Mouse (Mus musculus): Measurements from ENCODE around the gene Syde1. TPM values are rescaled to one million over a fixed set of nuclear protein-coding genes. Genes with fewer than 3 reads are reported as not detected.
"Not testable (repeated sequence)": the region's sequence is repeated elsewhere in the genome, so short reads cannot be mapped to it uniquely, and the experiment has no call there.

Syde1 gene
- 14.0 and 15.7 TPM in 2 replicates for polyA plus RNA-seq (2015; fragmentation: Nextera tagmentation; extraction: Ambion mirVana)

GRCm38 (mm10) chr10:78591406-78592328 lies at the start of gene Syde1:
TSS of gene Syde1 (minus strand) at chr10:78591964.
- 4% methylated on average over 50 of the region's 54 CpGs for WGBS
- H3K4me1 ChIP-seq (ENCODE audit: control insufficient read depth, insufficient read depth, low read length): peaks cover 8% of the 10 kb centered on the region
- peak within 1 kb of the TSS; percentile 57 for H3K4me2 ChIP-seq (ENCODE audit: low read depth, low read length)
- no peaks in the 10 kb centered on the region; the same call in 1 of the 2 replicates for H3K27me3 ChIP-seq (ENCODE audit: control insufficient read depth, insufficient read depth, low read length)
- peak; percentile 76 for ATAC-seq (ENCODE audit: insufficient read depth, low FRiP score)
- no peaks in the 10 kb centered on the region for H3K9me3 ChIP-seq (replicated peaks; ENCODE audit: control insufficient read depth, low read length)
- H3K9ac ChIP-seq (ENCODE audit: low read length): peak within 1 kb of the TSS; percentile 88
- peak within 1 kb of the TSS; percentile 87 for H3K27ac ChIP-seq (ENCODE audit: low read length)
- peak within 1 kb of the TSS; percentile 73 for H3K4me3 ChIP-seq (replicated peaks; ENCODE audit: low read length)
- H3K36me3 ChIP-seq (ENCODE audit: control insufficient read depth, insufficient read depth, low read length): peaks cover 13% of the 10 kb centered on the region

DNA sequence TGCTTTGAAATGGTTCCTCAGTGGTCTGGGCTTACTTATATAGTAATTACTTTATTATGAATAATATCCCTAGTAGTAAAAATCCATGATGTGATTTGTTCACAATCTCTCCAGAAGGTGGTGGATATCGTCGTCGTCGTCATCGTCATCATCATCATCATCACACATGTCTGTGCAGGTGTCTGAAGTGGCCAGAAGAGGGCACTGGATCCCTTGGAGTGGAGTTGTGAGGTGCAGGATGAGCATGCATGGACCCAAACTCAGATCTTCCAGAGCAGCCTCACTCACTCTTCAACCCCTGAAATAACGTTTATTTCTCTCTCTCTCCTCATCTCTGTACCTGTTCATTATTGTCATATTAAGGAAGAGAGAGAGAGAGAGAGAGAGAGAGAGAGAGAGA lies 40.5 kb upstream of the Syde1 start:
- H3K27me3 ChIP-seq (ENCODE audit: control insufficient read depth, insufficient read depth, low read length): no peaks in the 10 kb centered on the region
- no peak overlapping the region for H3K4me2 ChIP-seq (ENCODE audit: low read depth, low read length)
- no peaks in the 10 kb centered on the region for H3K9me3 ChIP-seq (replicated peaks; ENCODE audit: control insufficient read depth, low read length)
- H3K36me3 ChIP-seq (ENCODE audit: control insufficient read depth, insufficient read depth, low read length): no peaks in the 10 kb centered on the region
- 7% methylated on average over 6 of the region's 6 CpGs for WGBS
- no peak overlapping the region for H3K27ac ChIP-seq (ENCODE audit: low read length)
- ATAC-seq (ENCODE audit: insufficient read depth, low FRiP score): no peak
- H3K4me1 ChIP-seq (ENCODE audit: control insufficient read depth, insufficient read depth, low read length): no peaks in the 10 kb centered on the region
- no peak overlapping the region for H3K4me3 ChIP-seq (replicated peaks; ENCODE audit: low read length)
- H3K9ac ChIP-seq (ENCODE audit: low read length): no peak overlapping the region

- H3K36me3 ChIP-seq (ENCODE audit: control insufficient read depth, insufficient read depth, low read length): no peaks in the 10 kb centered on the region
- no peak overlapping the region for H3K9ac ChIP-seq (ENCODE audit: low read length)
- no peaks in the 10 kb centered on the region for H3K4me1 ChIP-seq (ENCODE audit: control insufficient read depth, insufficient read depth, low read length)
- WGBS: 72% methylated on average over 4 of the region's 4 CpGs
- H3K9me3 ChIP-seq (replicated peaks; ENCODE audit: control insufficient read depth, low read length): no peaks in the 10 kb centered on the region
- ATAC-seq (ENCODE audit: insufficient read depth, low FRiP score): no peak
- no peaks in the 10 kb centered on the region for H3K27me3 ChIP-seq (ENCODE audit: control insufficient read depth, insufficient read depth, low read length)
- H3K4me2 ChIP-seq (ENCODE audit: low read depth, low read length): no peak overlapping the region
- no peak overlapping the region for H3K27ac ChIP-seq (ENCODE audit: low read length)
- no peak overlapping the region for H3K4me3 ChIP-seq (replicated peaks; ENCODE audit: low read length)
These were observed 38.4 kb upstream of the Syde1 start for GRCm38 (mm10) chr10:78630194-78630593.

DNA sequence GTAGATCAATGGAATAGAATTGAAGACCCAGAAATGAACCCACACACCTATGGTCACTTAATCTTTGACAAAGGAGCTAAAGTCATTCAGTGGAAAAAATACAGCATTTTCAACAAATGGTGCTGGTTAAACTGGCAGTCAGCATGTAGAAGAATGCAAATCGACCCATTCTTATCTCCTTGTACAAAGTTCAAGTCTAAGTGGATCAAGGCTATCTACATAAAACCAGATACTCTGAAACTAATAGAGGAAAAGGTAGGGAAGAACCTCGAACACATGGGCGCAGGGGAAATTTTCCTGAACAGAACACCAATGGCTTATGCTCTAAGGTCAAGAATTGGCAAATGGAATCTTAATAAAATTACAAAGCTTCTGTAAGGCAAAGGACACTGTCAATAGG lies 31.4 kb upstream of the Syde1 start:
- H3K9ac ChIP-seq (ENCODE audit: low read length); H3K4me2 ChIP-seq (ENCODE audit: low read depth, low read length); ATAC-seq (ENCODE audit: insufficient read depth, low FRiP score); H3K9me3 ChIP-seq (replicated peaks; ENCODE audit: control insufficient read depth, low read length); H3K4me1 ChIP-seq (ENCODE audit: control insufficient read depth, insufficient read depth, low read length); H3K36me3 ChIP-seq (ENCODE audit: control insufficient read depth, insufficient read depth, low read length); H3K27me3 ChIP-seq (ENCODE audit: control insufficient read depth, insufficient read depth, low read length); H3K27ac ChIP-seq (ENCODE audit: low read length); H3K4me3 ChIP-seq (replicated peaks; ENCODE audit: low read length): not testable (repeated sequence)
- 75% methylated on average over 3 of the region's 3 CpGs for WGBS

GRCm38 (mm10) chr10:78617974-78618373 lies 26.2 kb upstream of the Syde1 start, which contains the start of gene Olfr1357:
TSS of gene Olfr1357 (minus strand) at chr10:78618074.
- Histone ChIP-seq H3K4me3 (replicated peaks; ENCODE audit: low read length) (no peak within 1 kb of the TSS), H3K27ac (ENCODE audit: low read length) (no peak within 1 kb of the TSS), H3K36me3 (ENCODE audit: control insufficient read depth, insufficient read depth, low read length) (no peaks in the 10 kb centered on the region), H3K9me3 (replicated peaks; ENCODE audit: control insufficient read depth, low read length) (no peaks in the 10 kb centered on the region), H3K4me2 (ENCODE audit: low read depth, low read length) (no peak within 1 kb of the TSS), H3K9ac (ENCODE audit: low read length) (no peak within 1 kb of the TSS), H3K27me3 (ENCODE audit: control insufficient read depth, insufficient read depth, low read length) (no peaks in the 10 kb centered on the region), H3K4me1 (ENCODE audit: control insufficient read depth, insufficient read depth, low read length) (no peaks in the 10 kb centered on the region)
- 85% methylated on average over 1 of the region's 1 CpGs for WGBS
- ATAC-seq (ENCODE audit: insufficient read depth, low FRiP score): no peak

- H3K9me3 ChIP-seq (replicated peaks; ENCODE audit: control insufficient read depth, low read length): no peaks in the 10 kb centered on the region
- 72% methylated on average over 3 of the region's 3 CpGs for WGBS
- ATAC-seq (ENCODE audit: insufficient read depth, low FRiP score): no peak
These were observed 15.8 kb upstream of the Syde1 start for GRCm38 (mm10) chr10:78607602-78608001.

GRCm38 (mm10) chr10:78605080-78605479 lies 13.3 kb upstream of the Syde1 start:
- Histone ChIP-seq H3K9ac (ENCODE audit: low read length) (no peak overlapping the region), H3K4me2 (ENCODE audit: low read depth, low read length) (no peak overlapping the region), H3K27ac (ENCODE audit: low read length) (no peak overlapping the region), H3K27me3 (ENCODE audit: control insufficient read depth, insufficient read depth, low read length) (no peaks in the 10 kb centered on the region), H3K9me3 (replicated peaks; ENCODE audit: control insufficient read depth, low read length) (no peaks in the 10 kb centered on the region), H3K4me1 (ENCODE audit: control insufficient read depth, insufficient read depth, low read length) (no peaks in the 10 kb centered on the region), H3K4me3 (replicated peaks; ENCODE audit: low read length) (no peak overlapping the region), H3K36me3 (ENCODE audit: control insufficient read depth, insufficient read depth, low read length) (no peaks in the 10 kb centered on the region)
- no peak for ATAC-seq (ENCODE audit: insufficient read depth, low FRiP score)
- whole genome bisulfite sequencing: 43% methylated on average over 3 of the region's 3 CpGs

More at GRCm38 (mm10) chr10:78607602-78608001, 15.8 kb upstream of the Syde1 start:
- no peaks in the 10 kb centered on the region for H3K4me1 ChIP-seq (ENCODE audit: control insufficient read depth, insufficient read depth, low read length)
- H3K27ac ChIP-seq (ENCODE audit: low read length): no peak overlapping the region
- H3K4me2 ChIP-seq (ENCODE audit: low read depth, low read length): no peak overlapping the region
- no peak overlapping the region for H3K9ac ChIP-seq (ENCODE audit: low read length)
- H3K27me3 ChIP-seq (ENCODE audit: control insufficient read depth, insufficient read depth, low read length): no peaks in the 10 kb centered on the region
- no peaks in the 10 kb centered on the region for H3K36me3 ChIP-seq (ENCODE audit: control insufficient read depth, insufficient read depth, low read length)
- H3K4me3 ChIP-seq (replicated peaks; ENCODE audit: low read length): no peak overlapping the region

DNA sequence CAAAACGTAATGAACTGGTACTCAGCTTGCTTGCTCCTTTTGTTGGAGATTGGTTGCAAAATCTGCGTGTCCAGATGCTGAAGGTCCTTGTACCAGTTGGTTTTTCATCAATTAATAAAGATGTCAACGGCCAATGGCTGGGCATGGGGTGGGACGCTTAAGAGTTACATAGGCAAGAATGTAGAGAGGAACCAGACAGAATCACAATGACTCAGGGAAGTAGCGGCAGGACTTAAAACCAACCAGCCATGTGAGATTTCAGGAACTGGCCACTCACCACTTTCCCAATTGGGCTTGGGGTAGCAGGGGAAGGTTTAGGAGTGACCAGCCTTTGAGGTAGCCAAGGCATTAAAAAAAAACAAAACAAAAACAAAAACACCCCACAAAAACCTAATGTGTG lies 8.1 kb upstream of the Syde1 start:
- no peak for ATAC-seq (ENCODE audit: insufficient read depth, low FRiP score)
- 85% methylated on average over 5 of the region's 5 CpGs for WGBS
- no peak overlapping the region for H3K4me3 ChIP-seq (replicated peaks; ENCODE audit: low read length)

DNA sequence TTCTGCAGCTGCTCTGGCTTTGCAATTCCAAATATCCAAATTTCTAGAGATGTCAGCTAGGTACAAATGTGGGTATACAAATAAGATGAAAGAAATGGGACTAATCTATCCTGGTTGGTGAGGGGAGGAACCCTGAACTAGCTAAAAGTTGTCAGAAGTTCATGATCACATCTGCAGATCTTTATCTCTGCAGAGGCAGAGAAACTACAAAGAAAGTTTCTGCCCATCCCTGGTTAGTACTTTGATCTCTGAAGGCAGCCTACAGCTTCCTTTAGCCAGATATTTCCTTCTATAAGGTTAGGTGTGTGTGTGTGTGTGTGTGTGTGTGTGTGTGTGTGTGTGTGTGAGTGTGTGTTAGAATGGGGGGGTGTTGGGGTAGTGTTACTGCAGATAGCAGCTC lies 2.8 kb upstream of the Syde1 start:
- no peak overlapping the region for H3K9ac ChIP-seq (ENCODE audit: low read length)
- ATAC-seq (ENCODE audit: insufficient read depth, low FRiP score): no peak
- no peaks in the 10 kb centered on the region for H3K9me3 ChIP-seq (replicated peaks; ENCODE audit: control insufficient read depth, low read length)
- H3K27me3 ChIP-seq (ENCODE audit: control insufficient read depth, insufficient read depth, low read length): no peaks in the 10 kb centered on the region; the same call in 1 of the 2 replicates
- no peak overlapping the region for H3K4me3 ChIP-seq (replicated peaks; ENCODE audit: low read length)
- peaks cover 8% of the 10 kb centered on the region for H3K4me1 ChIP-seq (ENCODE audit: control insufficient read depth, insufficient read depth, low read length)
- H3K36me3 ChIP-seq (ENCODE audit: control insufficient read depth, insufficient read depth, low read length): no peaks in the 10 kb centered on the region
- H3K27ac ChIP-seq (ENCODE audit: low read length): no peak overlapping the region
- no peak overlapping the region for H3K4me2 ChIP-seq (ENCODE audit: low read depth, low read length)

More for the DNA sequence above, 8.1 kb upstream of the Syde1 start:
- Histone ChIP-seq H3K9ac (ENCODE audit: low read length) (no peak overlapping the region), H3K36me3 (ENCODE audit: control insufficient read depth, insufficient read depth, low read length) (no peaks in the 10 kb centered on the region), H3K4me2 (ENCODE audit: low read depth, low read length) (no peak overlapping the region), H3K4me1 (ENCODE audit: control insufficient read depth, insufficient read depth, low read length) (no peaks in the 10 kb centered on the region), H3K9me3 (replicated peaks; ENCODE audit: control insufficient read depth, low read length) (no peaks in the 10 kb centered on the region), H3K27me3 (ENCODE audit: control insufficient read depth, insufficient read depth, low read length) (no peaks in the 10 kb centered on the region), H3K27ac (ENCODE audit: low read length) (no peak overlapping the region)
